Mouse (Mus musculus) bone marrow macrophage, adult 2 months (primary cell): ENCODE results near the gene Dennd5b. TPM values are rescaled to one million over a fixed set of nuclear protein-coding genes. Genes with fewer than 3 reads are reported as not detected.
A peak's percentile ranks its signal among the peaks of the same experiment; 100 is the strongest.

Experiments
- H3K27ac ChIP-seq: 2 replicates; pipeline ENCODE4 v1.5.1; 2012; ENCODE audit warnings: low read depth, low read length; ENCODE audit not compliant: insufficient read depth
- H3K4me1 ChIP-seq: 2 replicates; pipeline ENCODE4 v1.6.1; 2012; ENCODE audit warnings: low read length; ENCODE audit not compliant: control insufficient read depth, insufficient read depth
- H3K4me3 ChIP-seq: 2 replicates; pipeline ENCODE4 v1.5.1; 2012; ENCODE audit warnings: mild to moderate bottlenecking, low read length, moderate library complexity; ENCODE audit not compliant: insufficient read depth
- CTCF ChIP-seq: IDR thresholded peaks from 2 replicates; pipeline ENCODE4 v1.5.1; 2012; ENCODE audit warnings: low read depth, mild to moderate bottlenecking, low read length, moderate library complexity
- POLR2A ChIP-seq: IDR thresholded peaks from 2 replicates; pipeline ENCODE4 v1.6.1; 2012; ENCODE audit warnings: mild to moderate bottlenecking, low read depth, low read length, borderline replicate concordance
- polyA plus RNA-seq: library from polyadenylated mRNA; stranded (reverse); fragments of >200 nt; gene quantifications from 2 replicates; pipeline ENCODE4 v1.2.4, GENCODE M21; 2012; ENCODE audit not compliant: missing spikeins, insufficient read depth, insufficient read length

The Dennd5b gene
- polyA plus RNA-seq, 1 experiment, result 0.19 TPM

DNA sequence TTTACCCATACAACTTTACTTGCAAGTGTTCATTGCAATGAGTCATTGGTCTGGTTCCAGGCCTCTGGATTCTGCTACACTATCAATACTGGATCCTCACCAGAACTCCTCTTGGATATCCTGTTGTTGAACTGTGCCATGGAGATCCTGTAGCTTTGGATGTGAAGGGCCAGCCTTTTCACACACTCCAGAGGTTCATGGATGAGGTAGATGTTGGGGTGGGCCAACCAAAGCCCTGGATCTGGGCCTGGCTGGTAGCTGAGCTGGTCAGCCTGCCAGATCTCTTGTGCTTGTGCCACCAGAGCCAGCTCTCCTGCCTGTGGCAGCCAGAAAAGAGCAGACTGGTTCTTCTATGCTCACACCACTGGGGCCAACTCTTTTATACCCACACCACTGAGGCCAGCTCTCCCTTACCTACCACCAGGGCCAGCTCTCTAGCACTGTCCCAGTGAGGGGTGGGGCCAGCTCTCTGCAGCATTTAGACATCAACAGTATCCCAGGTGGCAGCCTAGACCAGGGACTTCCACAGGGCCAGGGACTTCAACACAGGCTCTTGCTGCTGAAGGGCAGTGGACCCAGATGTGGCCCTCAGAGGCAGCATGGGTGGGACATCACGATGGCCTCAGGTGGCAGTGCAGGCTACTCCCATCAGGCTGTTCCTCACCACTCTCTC is 24.2 kb downstream of the Dennd5b start:
- no peak overlapping the region for H3K27ac ChIP-seq
- no peak overlapping the region for H3K4me3 ChIP-seq
- H3K4me1 ChIP-seq, result peaks cover 2% of the 10 kb centered on the region; the same call in 1 of the 2 replicates
- TF ChIP-seq POLR2A, result no peak
- no peak for TF ChIP-seq CTCF

DNA sequence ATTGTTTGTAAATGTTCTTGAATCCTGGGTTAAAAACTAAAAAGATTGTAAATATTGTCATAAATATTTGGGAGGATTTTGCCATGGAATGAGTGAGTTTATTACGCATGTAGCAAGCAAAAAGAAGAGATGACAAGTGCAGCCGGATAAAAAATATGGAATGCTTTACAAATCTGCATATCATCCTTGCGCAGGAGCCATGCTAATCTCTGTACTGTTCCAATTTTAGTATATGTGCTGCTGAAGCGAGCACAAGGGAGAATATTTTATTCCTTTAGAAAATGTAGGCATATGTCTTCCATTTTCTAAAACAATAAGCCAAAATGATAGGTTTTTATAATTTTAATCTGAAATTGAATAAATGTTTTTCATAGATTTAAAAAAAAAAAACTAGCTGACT is 27.6 kb downstream of the Dennd5b start:
- TF ChIP-seq POLR2A, result no peak
- Histone ChIP-seq H3K4me1 (peaks cover 2% of the 10 kb centered on the region; the same call in 1 of the 2 replicates), H3K27ac (no peak overlapping the region), H3K4me3 (no peak overlapping the region)

DNA sequence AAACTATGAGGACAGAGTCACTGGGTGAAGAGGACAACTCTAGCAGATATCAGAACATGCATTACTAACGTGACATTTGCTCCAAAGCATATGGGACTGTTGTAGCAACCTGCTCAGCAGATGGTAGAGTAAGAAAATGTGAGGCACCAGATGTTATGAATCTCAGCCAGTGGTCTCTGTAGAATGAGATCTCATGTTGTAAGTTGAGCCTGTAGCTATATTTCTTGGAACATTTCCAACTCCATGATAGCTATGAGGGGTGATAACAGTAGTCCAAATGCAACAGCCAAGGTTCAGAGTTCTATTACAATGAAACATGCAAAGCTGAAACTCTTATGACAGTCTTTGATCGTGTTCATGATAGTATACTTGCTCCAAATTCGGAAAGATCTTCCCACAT is 28.6 kb downstream of the Dennd5b start:
- no peak overlapping the region for H3K4me3 ChIP-seq
- H3K27ac ChIP-seq, result no peak overlapping the region
- TF ChIP-seq CTCF, result no peak
- TF ChIP-seq POLR2A, result no peak
- H3K4me1 ChIP-seq, result peaks cover 2% of the 10 kb centered on the region; the same call in 1 of the 2 replicates

DNA sequence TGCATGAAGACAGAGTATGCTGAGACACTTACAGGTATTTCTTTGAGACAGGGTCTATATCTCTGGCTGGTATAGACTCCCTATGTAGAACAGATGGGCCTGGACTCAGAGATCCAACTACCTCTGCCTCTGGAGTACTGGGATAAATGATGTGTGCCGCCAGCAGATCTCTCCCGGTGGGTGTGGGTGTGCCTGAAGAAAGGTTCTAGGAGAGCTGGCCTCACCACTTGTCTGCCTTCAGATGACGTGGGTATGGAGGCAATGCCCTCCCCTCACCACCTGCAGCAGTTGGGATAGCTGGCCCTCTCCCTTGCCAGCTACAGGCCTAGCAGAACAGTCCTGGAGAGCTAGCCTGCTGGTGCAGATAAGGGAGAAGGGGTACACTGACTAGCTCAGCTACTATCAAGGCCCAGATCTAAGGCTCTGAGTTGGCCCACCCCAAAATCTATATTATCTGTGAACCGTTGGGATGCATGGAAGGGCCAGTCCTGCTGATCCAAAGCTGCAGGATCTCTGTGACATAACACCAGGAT is 30.8 kb downstream of the Dennd5b start:
- no peak overlapping the region for H3K4me3 ChIP-seq
- peaks cover 6% of the 10 kb centered on the region for H3K4me1 ChIP-seq
- TF ChIP-seq POLR2A, result no peak
- no peak for TF ChIP-seq CTCF
- H3K27ac ChIP-seq, result no peak overlapping the region

DNA sequence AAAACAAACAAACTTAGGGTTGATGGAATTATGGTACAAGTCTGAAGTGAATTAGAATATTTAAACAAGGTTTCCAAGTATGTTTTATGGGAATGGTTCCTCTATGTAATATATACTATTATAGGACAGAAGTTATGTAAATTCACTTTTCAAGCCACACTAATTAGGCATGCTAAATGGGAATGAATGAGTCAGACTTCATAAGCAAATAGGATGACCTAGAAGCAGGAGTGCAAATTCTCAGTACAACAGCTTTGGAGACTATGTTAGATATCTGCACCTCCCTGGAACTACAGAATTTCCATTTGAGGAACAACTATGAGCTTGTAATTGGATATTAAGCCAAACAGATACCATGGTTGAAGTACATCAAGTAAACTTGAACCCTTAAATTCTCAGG is 38.1 kb downstream of the Dennd5b start:
- no peak for TF ChIP-seq CTCF
- no peak for TF ChIP-seq POLR2A
- Histone ChIP-seq H3K4me3 (no peak overlapping the region), H3K4me1 (peaks cover 4% of the 10 kb centered on the region), H3K27ac (no peak overlapping the region)

DNA sequence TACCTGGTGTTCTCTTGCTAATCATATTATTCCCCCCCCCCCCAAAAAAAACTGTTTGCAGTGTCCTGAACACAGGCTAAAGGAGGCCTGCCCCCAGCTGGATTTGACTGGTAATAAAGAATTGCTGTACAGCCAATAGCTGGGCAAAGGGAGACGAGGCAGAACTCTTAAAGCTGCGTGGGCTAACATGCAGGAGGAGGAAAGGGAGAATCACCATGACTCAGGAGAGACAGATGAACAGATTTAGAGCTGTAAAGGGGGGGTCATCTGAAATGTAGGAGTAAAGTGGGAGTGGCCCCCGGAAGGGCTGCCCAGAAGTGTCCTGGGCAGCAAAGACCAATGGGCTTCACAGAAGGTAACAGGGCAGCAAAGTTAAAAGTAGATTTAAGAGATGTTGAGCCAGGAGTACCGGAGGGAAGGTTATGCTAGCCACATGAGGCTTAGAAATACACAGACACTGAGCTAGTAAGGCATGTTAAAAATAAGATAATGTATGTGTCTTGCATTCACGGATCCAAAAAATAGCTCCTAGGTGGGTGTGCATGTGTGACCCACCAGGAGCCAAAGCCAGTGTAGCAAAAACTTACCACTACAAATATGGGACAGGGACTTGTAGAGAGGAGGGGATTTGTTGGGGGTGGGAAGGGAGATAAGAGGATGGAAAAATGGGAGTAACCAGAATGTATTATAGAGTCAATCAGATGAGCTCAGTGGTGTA is 40.7 kb downstream of the Dennd5b start:
- Histone ChIP-seq H3K4me1 (no peaks in the 10 kb centered on the region), H3K4me3 (no peak overlapping the region), H3K27ac (no peak overlapping the region)
- TF ChIP-seq CTCF (no peak), POLR2A (no peak)

DNA sequence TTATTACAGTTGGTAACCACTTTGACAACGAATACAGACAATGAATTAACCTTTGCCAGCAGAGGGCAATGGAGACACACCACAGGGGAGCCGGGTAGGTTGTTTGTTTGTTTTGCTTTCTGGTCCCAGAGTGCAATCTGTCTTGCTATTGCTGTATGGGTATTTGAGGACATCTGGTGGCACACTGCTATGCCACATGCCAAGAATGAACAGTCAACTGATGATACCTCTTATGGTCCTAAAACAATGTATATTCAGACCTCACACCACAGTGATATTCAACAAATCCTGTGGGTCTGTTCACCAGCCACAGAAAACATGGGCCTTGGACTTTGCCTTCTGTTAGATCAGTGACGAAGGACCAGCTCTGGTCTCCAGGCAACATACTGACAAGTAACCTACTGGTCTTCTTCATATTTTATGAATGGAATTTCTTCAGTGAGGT is 43.5 kb downstream of the Dennd5b start:
- no peaks in the 10 kb centered on the region for H3K4me1 ChIP-seq
- H3K27ac ChIP-seq, result no peak overlapping the region
- TF ChIP-seq CTCF (0 out of 2 replicates have a peak, but pooled peaks have one; percentile 34), POLR2A (no peak)
- no peak overlapping the region for H3K4me3 ChIP-seq

DNA sequence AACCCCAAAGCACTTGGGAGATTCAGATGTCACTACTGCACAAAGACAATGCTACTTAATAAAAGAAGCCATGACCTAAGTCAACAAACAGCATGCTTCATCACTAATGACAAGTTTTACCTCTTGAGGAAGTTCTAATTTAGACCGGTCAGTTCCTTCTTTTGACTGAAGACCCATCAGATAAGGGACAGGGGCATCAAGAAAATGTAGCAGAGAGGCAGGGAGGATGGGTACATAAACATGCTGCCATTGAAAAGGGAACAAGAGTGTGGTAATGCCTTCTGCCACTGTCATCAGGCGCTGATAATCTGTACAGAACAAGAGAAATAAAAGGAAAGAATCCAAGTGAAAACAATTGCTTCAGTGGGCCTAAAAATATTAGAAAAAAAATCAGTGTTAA is 46.7 kb downstream of the Dennd5b start:
- no peaks in the 10 kb centered on the region; the same call in 1 of the 2 replicates for H3K4me1 ChIP-seq
- no peak overlapping the region for H3K27ac ChIP-seq
- no peak for TF ChIP-seq CTCF
- TF ChIP-seq POLR2A, result no peak
- H3K4me3 ChIP-seq, result no peak overlapping the region

DNA sequence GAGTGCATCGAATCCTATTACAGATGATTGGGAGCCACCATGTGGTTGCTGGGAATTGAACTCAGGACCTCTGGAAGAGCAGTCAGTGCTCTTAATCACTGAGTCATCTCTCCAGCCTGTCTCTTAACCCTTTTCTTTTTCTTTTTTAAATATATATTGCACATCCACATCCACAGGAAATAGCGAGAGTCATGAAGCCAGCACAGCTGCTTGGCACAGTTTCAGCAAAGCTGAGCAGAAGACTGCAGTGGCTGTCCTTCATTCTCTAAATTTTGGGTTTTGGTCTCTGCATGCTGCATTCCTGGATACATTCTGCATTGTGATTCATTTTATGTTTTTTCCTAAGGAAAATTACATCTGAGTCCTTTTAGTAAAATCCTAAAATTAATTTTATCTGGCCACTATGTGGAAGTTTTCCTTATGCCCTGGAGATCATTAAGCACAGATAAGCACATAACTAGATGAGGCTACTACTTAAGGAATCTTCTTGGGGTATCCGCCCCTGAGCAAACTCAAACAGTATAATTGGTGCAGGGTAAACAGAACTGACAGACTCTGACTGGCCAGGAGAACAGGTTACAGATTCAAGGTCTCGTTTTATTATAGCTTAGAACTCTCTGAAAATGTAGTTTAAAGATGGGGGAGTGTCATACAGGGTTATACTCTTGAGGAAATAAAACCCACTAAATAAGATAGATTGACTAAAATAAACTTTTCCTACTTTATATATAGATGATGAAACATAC is 50.3 kb downstream of the Dennd5b start:
- no peaks in the 10 kb centered on the region; the same call in 1 of the 2 replicates for H3K4me1 ChIP-seq
- no peak overlapping the region for H3K27ac ChIP-seq
- H3K4me3 ChIP-seq, result no peak overlapping the region
- TF ChIP-seq POLR2A, result no peak
- no peak for TF ChIP-seq CTCF
